Mouse (Mus musculus): ENCODE data around the gene Gpn1.
"Not testable (repeated sequence)": the region's sequence is repeated elsewhere in the genome, so short reads cannot be mapped to it uniquely, and the experiment has no call there.

Gpn1 gene

GRCm38 (mm10) chr5:31494513-31495297 is at the start of gene Gpn1:
Gene Gpn1, plus strand, starts transcription at chr5:31494741.
- peak; percentile 91 to 94 for DNase-seq

GRCm38 (mm10) chr5:31451336-31451735 is 43.2 kb upstream of the Gpn1 start:
- no peak for DNase-seq

GRCm38 (mm10) chr5:31451878-31452561 is 42.5 kb upstream of the Gpn1 start, which contains the start of gene Zfp512:
Gene Zfp512, plus strand, starts transcription at chr5:31452431.
- peak; percentile 93 to 97 for DNase-seq

GRCm38 (mm10) chr5:31452562-31452878 is 42.0 kb upstream of the Gpn1 start:
- DNase-seq = no peak

- peak in 1 of 2 experiments; percentile 16 for DNase-seq
Observed at GRCm38 (mm10) chr5:31452886-31453410, 41.6 kb upstream of the Gpn1 start.

- no peak for DNase-seq
Observed at GRCm38 (mm10) chr5:31467798-31468197, 26.7 kb upstream of the Gpn1 start.

GRCm38 (mm10) chr5:31469711-31470110 is 24.8 kb upstream of the Gpn1 start:
- no peak for DNase-seq

GRCm38 (mm10) chr5:31470334-31470733 is 24.2 kb upstream of the Gpn1 start:
- DNase-seq = peak; percentile 78 to 79

GRCm38 (mm10) chr5:31480536-31480935 is 14.0 kb upstream of the Gpn1 start:
- no peak for DNase-seq

- DNase-seq = no peak
Observed at GRCm38 (mm10) chr5:31485440-31485839, 9.1 kb upstream of the Gpn1 start, which contains the start of gene 4930548H24Rik. Gene 4930548H24Rik, plus strand, starts transcription at chr5:31485740.

GRCm38 (mm10) chr5:31487889-31488288 is 6.7 kb upstream of the Gpn1 start:
- DNase-seq = no peak

GRCm38 (mm10) chr5:31489116-31489769 is 5.3 kb upstream of the Gpn1 start:
- DNase-seq = no peak

- no peak for DNase-seq
Observed at GRCm38 (mm10) chr5:31492031-31492430, 2.5 kb upstream of the Gpn1 start.

GRCm38 (mm10) chr5:31504843-31505242 is 10.3 kb downstream of the Gpn1 start:
- DNase-seq = no peak

- no peak for DNase-seq
Observed at GRCm38 (mm10) chr5:31512481-31512880, 17.9 kb downstream of the Gpn1 start.

- no peak for DNase-seq
Observed at GRCm38 (mm10) chr5:31520556-31520955, 26.0 kb downstream of the Gpn1 start.

GRCm38 (mm10) chr5:31526354-31527116 is 32.0 kb downstream of the Gpn1 start, which contains the start of gene Slc4a1ap:
Gene Slc4a1ap, plus strand, starts transcription at chr5:31526995.
- DNase-seq = peak; percentile 85 to 89

GRCm38 (mm10) chr5:31527117-31527680 is 32.7 kb downstream of the Gpn1 start:
- no peak for DNase-seq

GRCm38 (mm10) chr5:31527707-31528106 is 33.2 kb downstream of the Gpn1 start, which contains the start of gene Supt7l:
Gene Supt7l, minus strand, starts transcription at chr5:31527807.
- DNase-seq = not testable (repeated sequence)

- no peak for DNase-seq
Observed at GRCm38 (mm10) chr5:31528560-31528959, 34.0 kb downstream of the Gpn1 start.

GRCm38 (mm10) chr5:31535228-31535627 is 40.7 kb downstream of the Gpn1 start:
- DNase-seq = no peak

- DNase-seq = no peak
Observed at GRCm38 (mm10) chr5:31559401-31559800, 64.9 kb downstream of the Gpn1 start.
